Mouse (Mus musculus): Measurements from ENCODE around the gene Hoxc8.

GRCm38 (mm10) chr15:102945185-102946077, 45.0 kb upstream of the Hoxc8 start:
- no peak for TF ChIP-seq POLR2A (IDR thresholded peaks at IDR 0.05; ENCODE audit: control insufficient read depth, low read depth, low read length)
- no peak for TF ChIP-seq CTCF (IDR thresholded peaks at IDR 0.05; ENCODE audit: control insufficient read depth, insufficient read depth, insufficient replicate concordance, low read depth, low read length)

Measured in testis, adult 2 months (tissue).